Mouse (Mus musculus): ENCODE measurements at regions not wholly inside any gene's neighbourhood (a gene's known extent, or its start where the extent isn't known, plus 50 kb on each side); places are given as distances from the start of the nearest gene placed in this dataset.
A peak's percentile ranks its signal among the peaks of the same experiment; 100 is the strongest.

GRCm38 (mm10) chr13:116795041-116795440 is 230.3 kb downstream of the Parp8 start:
- DNase-seq (ENCODE audit: low spot score in 2 of 2), result no peak

GRCm38 (mm10) chr13:116781616-116782015 is 243.7 kb downstream of the Parp8 start:
- no peak for DNase-seq (ENCODE audit: low spot score in 2 of 2)

- no peak for DNase-seq (ENCODE audit: low spot score in 2 of 2)
Measured at GRCm38 (mm10) chr13:116765491-116765890, 259.8 kb downstream of the Parp8 start.

- DNase-seq (ENCODE audit: low spot score in 2 of 2), result no peak
Measured at GRCm38 (mm10) chr13:116759912-116760311, 265.4 kb downstream of the Parp8 start.

GRCm38 (mm10) chr13:116740825-116741224 is 284.5 kb downstream of the Parp8 start:
- no peak for DNase-seq (ENCODE audit: low spot score in 2 of 2)

- DNase-seq (ENCODE audit: low spot score in 2 of 2), result no peak
Measured at GRCm38 (mm10) chr13:116723361-116724153, 301.8 kb downstream of the Parp8 start.

GRCm38 (mm10) chr13:116714809-116715208 is 310.5 kb downstream of the Parp8 start:
- DNase-seq (ENCODE audit: low spot score in 2 of 2), result peak in 1 of 2 experiments; percentile 48

GRCm38 (mm10) chr13:116711866-116712593 is 313.3 kb downstream of the Parp8 start:
- DNase-seq (ENCODE audit: low spot score in 2 of 2), result peak; percentile 27 to 70

GRCm38 (mm10) chr13:116711148-116711865 is 314.0 kb downstream of the Parp8 start:
- peak in 1 of 2 experiments; percentile 5 for DNase-seq (ENCODE audit: low spot score in 2 of 2)

- DNase-seq (ENCODE audit: low spot score in 2 of 2), result no peak
Measured at GRCm38 (mm10) chr13:116709671-116710070, 315.7 kb downstream of the Parp8 start.

- no peak for DNase-seq (ENCODE audit: low spot score in 2 of 2)
Measured at GRCm38 (mm10) chr13:116708846-116709245, 316.5 kb downstream of the Parp8 start.

- no peak for DNase-seq (ENCODE audit: low spot score in 2 of 2)
Measured at GRCm38 (mm10) chr13:116708456-116708780, 316.9 kb downstream of the Parp8 start.

- peak in 1 of 2 experiments; percentile 5 for DNase-seq (ENCODE audit: low spot score in 2 of 2)
Measured at GRCm38 (mm10) chr13:116707621-116708455, 317.5 kb downstream of the Parp8 start.

- DNase-seq (ENCODE audit: low spot score in 2 of 2), result no peak
Measured at GRCm38 (mm10) chr13:116706401-116707330, 318.7 kb downstream of the Parp8 start.

GRCm38 (mm10) chr13:116705611-116706386 is 319.5 kb downstream of the Parp8 start:
- peak in 1 of 2 experiments; percentile 16 for DNase-seq (ENCODE audit: low spot score in 2 of 2)

GRCm38 (mm10) chr13:116688714-116689113 is 336.6 kb downstream of the Parp8 start:
- no peak for DNase-seq (ENCODE audit: low spot score in 2 of 2)

Data from frontal cortex, postnatal 10 days (tissue).